Mouse (Mus musculus) G1E (cell line): ENCODE data around the gene Cadm4.

ENCODE experiments used
- CTCF ChIP-seq: IDR thresholded peaks from 2 replicates; pipeline ENCODE4 v1.5.1; 2012; ENCODE audit warnings: low read depth, low read length, inconsistent platforms, mixed read lengths
- GATA1 ChIP-seq: IDR thresholded peaks from 2 replicates; pipeline ENCODE4 v1.6.1; 2012; ENCODE audit warnings: borderline replicate concordance, low read length, inconsistent platforms, mixed read lengths
- GATA2 ChIP-seq: IDR thresholded peaks from 2 replicates; pipeline ENCODE4 v1.6.1; 2012; ENCODE audit warnings: low read depth, low read length, inconsistent platforms, borderline replicate concordance
- POLR2AphosphoS5 ChIP-seq: IDR thresholded peaks from 2 replicates; pipeline ENCODE4 v1.6.1; 2012; ENCODE audit warnings: low read depth, low read length, inconsistent platforms; ENCODE audit not compliant: insufficient replicate concordance
- TAL1 ChIP-seq: conservative IDR thresholded peaks from 2 replicates; pipeline ENCODE4 v1.6.1; 2012; ENCODE audit warnings: low read depth, low read length, inconsistent platforms, mixed read lengths

GRCm38 (mm10) chr7:24546068-24546614 is 64.3 kb downstream of the Cadm4 start, which contains the start of the genes Pinlyp and Xrcc1:
- no peak for TF ChIP-seq GATA1
- no peak for TF ChIP-seq CTCF
- no peak for TF ChIP-seq TAL1
- no peak for TF ChIP-seq GATA2
- TF ChIP-seq POLR2AphosphoS5, result no peak
